Mouse (Mus musculus): ENCODE measurements around the gene Gm8797. TPM values are rescaled to one million over a fixed set of nuclear protein-coding genes. Genes with fewer than 3 reads are reported as not detected.
"Not testable (repeated sequence)": the region's sequence is repeated elsewhere in the genome, so short reads cannot be mapped to it uniquely, and the experiment has no call there.

The Gm8797 gene
- polyA plus RNA-seq (2012; rRNA removed) = 1.2 and 1.7 TPM in 2 replicates

- H3K4me1 ChIP-seq (ENCODE audit: control insufficient read depth, insufficient read depth, low read length); H3K4me3 ChIP-seq (replicated peaks; ENCODE audit: extremely low read depth, low read depth, low read length); DNase-seq: not testable (repeated sequence)
- 92% methylated on average over 9 of the region's 9 CpGs for WGBS
These were observed at the start of gene Gm8797 for GRCm38 (mm10) chr3:5750506-5750905. Gm8797 (plus strand) TSS chr3:5750806.

- H3K4me1 ChIP-seq (ENCODE audit: control insufficient read depth, insufficient read depth, low read length) = no peaks in the 10 kb centered on the region
- TF ChIP-seq POLR2A (IDR thresholded peaks at IDR 0.05; ENCODE audit: borderline replicate concordance, extremely low read depth, low read depth, low read length) (no peak), CTCF (IDR thresholded peaks at IDR 0.05; ENCODE audit: insufficient read depth, low read length) (no peak)
- DNase-seq = no peak
- no peak overlapping the region for H3K4me3 ChIP-seq (replicated peaks; ENCODE audit: extremely low read depth, low read depth, low read length)
These were observed 36.1 kb upstream of the Gm8797 start for GRCm38 (mm10) chr3:5714481-5714880.

GRCm38 (mm10) chr3:5732931-5733330 lies 17.7 kb upstream of the Gm8797 start:
- no peak for TF ChIP-seq CTCF (IDR thresholded peaks at IDR 0.05; ENCODE audit: insufficient read depth, low read length)
- TF ChIP-seq POLR2A (IDR thresholded peaks at IDR 0.05; ENCODE audit: borderline replicate concordance, extremely low read depth, low read depth, low read length) = no peak
- Histone ChIP-seq H3K4me1 (ENCODE audit: control insufficient read depth, insufficient read depth, low read length) (no peaks in the 10 kb centered on the region), H3K4me3 (replicated peaks; ENCODE audit: extremely low read depth, low read depth, low read length) (no peak overlapping the region)
- no peak for DNase-seq

- H3K4me1 ChIP-seq (ENCODE audit: control insufficient read depth, insufficient read depth, low read length) = no peaks in the 10 kb centered on the region
- 55% methylated on average over 3 of the region's 3 CpGs for WGBS
- TF ChIP-seq POLR2A (IDR thresholded peaks at IDR 0.05; ENCODE audit: borderline replicate concordance, extremely low read depth, low read depth, low read length) (no peak), CTCF (IDR thresholded peaks at IDR 0.05; ENCODE audit: insufficient read depth, low read length) (no peak)
- no peak overlapping the region for H3K4me3 ChIP-seq (replicated peaks; ENCODE audit: extremely low read depth, low read depth, low read length)
- DNase-seq = no peak
These were observed 4.3 kb downstream of the Gm8797 start for GRCm38 (mm10) chr3:5754763-5755478.

- Histone ChIP-seq H3K4me1 (ENCODE audit: control insufficient read depth, insufficient read depth, low read length) (no peaks in the 10 kb centered on the region), H3K4me3 (replicated peaks; ENCODE audit: extremely low read depth, low read depth, low read length) (no peak overlapping the region)
- WGBS = 87% methylated on average over 3 of the region's 3 CpGs
- no peak for DNase-seq
- TF ChIP-seq CTCF (IDR thresholded peaks at IDR 0.05; ENCODE audit: insufficient read depth, low read length) (no peak), POLR2A (IDR thresholded peaks at IDR 0.05; ENCODE audit: borderline replicate concordance, extremely low read depth, low read depth, low read length) (no peak)
These were observed 15.7 kb downstream of the Gm8797 start for GRCm38 (mm10) chr3:5766256-5766655.

- no peak for DNase-seq
- TF ChIP-seq POLR2A (IDR thresholded peaks at IDR 0.05; ENCODE audit: borderline replicate concordance, extremely low read depth, low read depth, low read length) (no peak), CTCF (IDR thresholded peaks at IDR 0.05; ENCODE audit: insufficient read depth, low read length) (no peak)
- 80% methylated on average over 2 of the region's 2 CpGs for WGBS
- H3K4me1 ChIP-seq (ENCODE audit: control insufficient read depth, insufficient read depth, low read length) = no peaks in the 10 kb centered on the region
- H3K4me3 ChIP-seq (replicated peaks; ENCODE audit: extremely low read depth, low read depth, low read length) = no peak overlapping the region
These were observed 26.3 kb downstream of the Gm8797 start for GRCm38 (mm10) chr3:5776894-5777293.

Data from lung, adult 2 months (tissue).